Mouse (Mus musculus) naive thymus-derived CD4-positive, alpha-beta T cell, adult 5 months (primary cell): ENCODE results near the gene Rgs3. TPM values are rescaled to one million over a fixed set of nuclear protein-coding genes. Genes with fewer than 3 reads are reported as not detected.

Source experiments
- polyA plus RNA-seq: library from polyadenylated mRNA; unstranded; fragments of 100-300 nt; shearing (Covaris generic); gene quantifications from one replicate; pipeline ENCODE4 v1.2.1, GENCODE M21; 2017

The Rgs3 gene
- polyA plus RNA-seq = 35.5 TPM

GRCm38 (mm10) chr4:62559797-62560329 is at the start of gene Rgs3:
Rgs3 (plus strand) TSS chr4:62559847.

DNA sequence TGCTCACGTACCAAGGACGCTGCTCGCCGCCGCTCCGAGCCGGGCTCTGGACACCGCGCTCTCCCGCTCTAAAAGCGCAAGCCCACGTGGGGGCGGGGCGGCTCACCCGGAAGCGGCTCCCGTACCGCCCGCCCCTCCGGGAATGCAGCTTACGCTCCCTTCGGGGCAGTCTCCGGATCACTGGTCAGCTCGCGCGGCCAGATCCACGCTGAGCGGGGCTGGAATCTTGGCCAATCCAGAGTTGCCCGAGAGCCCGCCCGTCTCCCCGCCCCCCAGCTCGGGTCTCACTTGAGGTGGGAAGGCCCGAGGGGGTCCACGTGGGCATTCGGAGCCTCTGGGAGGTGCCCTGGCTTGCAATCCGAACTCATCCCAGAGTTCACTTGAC is 39.8 kb upstream of the Rgs3 start, which contains the start of gene Alad:
Gene Alad (minus strand): TSS at position 70 of the 385 bp plus-strand sequence.

GRCm38 (mm10) chr4:62524651-62525488 is 34.8 kb upstream of the Rgs3 start, which contains the start of the genes Pole3 and 4933430I17Rik:
Pole3 (minus strand) TSS chr4:62525068.
4933430I17Rik (plus strand) TSS chr4:62525369.

Other genes with a start within 250 kb of the Rgs3 start
- 51.5 TPM for gene Fkbp15, start 199.3 kb upstream of the Rgs3 start, polyA plus RNA-seq
- 14.3 TPM for gene Slc31a1, start 199.1 kb upstream of the Rgs3 start, polyA plus RNA-seq
- 69.4 TPM for gene Cdc26, start 151.2 kb upstream of the Rgs3 start, polyA plus RNA-seq
- gene Prpf4, start 151.1 kb upstream of the Rgs3 start, polyA plus RNA-seq = 27.2 TPM
- gene Rnf183, start 124.6 kb upstream of the Rgs3 start, polyA plus RNA-seq = not detected
- 0.21 TPM for gene Wdr31, start 89.0 kb upstream of the Rgs3 start, polyA plus RNA-seq
- 0.42 TPM for gene Bspry, start 79.8 kb upstream of the Rgs3 start, polyA plus RNA-seq
- 0.29 TPM for gene Hdhd3, start 56.4 kb upstream of the Rgs3 start, polyA plus RNA-seq
- gene Alad, start 39.9 kb upstream of the Rgs3 start, polyA plus RNA-seq = 13.4 TPM
- gene Pole3, start 34.8 kb upstream of the Rgs3 start, polyA plus RNA-seq = 21.3 TPM
- gene 4933430I17Rik, start 34.5 kb upstream of the Rgs3 start, polyA plus RNA-seq = 0.45 TPM